Mouse (Mus musculus) brown adipose tissue, adult 24 weeks (tissue): ENCODE measurements around the gene Blmh. TPM values are rescaled to one million over a fixed set of nuclear protein-coding genes. Genes with fewer than 3 reads are reported as not detected.

Experiments used
- H3K27ac ChIP-seq: fragments of 200-500 bp; replicated peaks from 2 replicates; pipeline ENCODE4 v1.5.1; 2012; ENCODE audit warnings: low read depth, mild to moderate bottlenecking, low read length
- H3K4me1 ChIP-seq: fragments of 200-500 bp; 2 replicates; pipeline ENCODE4 v1.6.1; 2012; ENCODE audit warnings: low read length, mixed read lengths; ENCODE audit not compliant: control insufficient read depth, insufficient read depth, insufficient read length
- H3K4me3 ChIP-seq: fragments of 200-500 bp; 2 replicates; pipeline ENCODE4 v1.5.1; 2012; ENCODE audit warnings: low read depth, mild to moderate bottlenecking, low read length, moderate library complexity; ENCODE audit not compliant: insufficient read depth
- polyA plus RNA-seq: library from polyadenylated mRNA; stranded (reverse); fragments of >200 nt; gene quantifications from 2 replicates; pipeline ENCODE4 v1.2.4, GENCODE M21; 2012; ENCODE audit not compliant: missing spikeins, insufficient read depth, insufficient read length

The Blmh gene
- polyA plus RNA-seq, 1 experiment = 32.1 TPM

DNA sequence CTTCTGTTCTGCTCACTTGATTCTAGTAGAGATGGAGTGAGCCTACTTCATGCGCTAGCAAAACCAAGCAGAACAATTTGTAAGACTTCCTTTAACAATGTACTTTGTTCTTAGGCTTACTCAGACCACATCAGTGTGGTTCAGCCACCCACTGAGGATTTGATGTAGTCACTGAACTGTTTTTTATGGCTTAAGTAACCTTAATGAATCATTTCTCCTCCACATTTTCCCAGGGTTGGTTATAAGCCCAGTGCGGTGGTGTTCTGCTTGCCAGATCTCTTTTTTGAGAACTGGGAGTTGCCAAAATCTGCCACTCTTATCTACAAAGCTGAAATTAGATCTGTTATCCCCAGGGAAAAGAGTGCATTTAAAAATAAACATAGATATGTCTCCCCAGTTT is 28.9 kb downstream of the Blmh start:
- Histone ChIP-seq H3K4me3 (no peak overlapping the region), H3K27ac (no peak overlapping the region), H3K4me1 (0 out of 2 replicates have a peak, but pooled peaks cover 2% of the 10 kb centered on the region)

DNA sequence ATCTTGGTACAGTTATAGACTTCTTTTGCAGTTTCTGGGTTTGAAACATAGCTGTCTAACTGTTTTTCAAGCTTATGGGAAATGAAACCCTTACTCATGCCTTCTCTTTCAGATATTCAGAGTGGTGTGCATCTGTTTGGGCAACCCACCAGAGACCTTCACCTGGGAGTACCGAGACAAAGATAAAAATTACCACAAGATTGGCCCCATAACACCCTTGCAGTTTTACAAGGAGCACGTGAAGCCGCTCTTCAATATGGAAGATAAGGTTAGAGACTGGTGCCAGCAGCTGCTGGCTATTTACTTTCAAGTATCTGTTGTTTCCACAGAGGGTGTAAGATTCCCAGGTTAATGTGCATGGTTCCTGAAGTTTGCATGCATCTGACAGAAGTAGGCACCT is 41.1 kb downstream of the Blmh start:
- Histone ChIP-seq H3K4me3 (no peak overlapping the region), H3K4me1 (no peaks in the 10 kb centered on the region), H3K27ac (no peak overlapping the region)

- Histone ChIP-seq H3K27ac (no peak overlapping the region), H3K4me3 (no peak overlapping the region), H3K4me1 (no peaks in the 10 kb centered on the region; the same call in 1 of the 2 replicates)
Measured at GRCm38 (mm10) chr11:76970328-76970727, 45.7 kb downstream of the Blmh start.

GRCm38 (mm10) chr11:76974680-76975319 is 50.2 kb downstream of the Blmh start:
- H3K27ac ChIP-seq = no peak overlapping the region
- no peaks in the 10 kb centered on the region; the same call in 1 of the 2 replicates for H3K4me1 ChIP-seq
- H3K4me3 ChIP-seq = no peak overlapping the region

- no peak overlapping the region for H3K4me3 ChIP-seq
- H3K4me1 ChIP-seq = no peaks in the 10 kb centered on the region
- no peak overlapping the region for H3K27ac ChIP-seq
Measured at GRCm38 (mm10) chr11:76981570-76982141, 57.0 kb downstream of the Blmh start.

GRCm38 (mm10) chr11:76982415-76982814 is 57.8 kb downstream of the Blmh start:
- no peak overlapping the region for H3K4me3 ChIP-seq
- H3K27ac ChIP-seq = no peak overlapping the region
- H3K4me1 ChIP-seq = no peaks in the 10 kb centered on the region

- no peaks in the 10 kb centered on the region for H3K4me1 ChIP-seq
- H3K27ac ChIP-seq = no peak overlapping the region
- H3K4me3 ChIP-seq = no peak overlapping the region
Measured at GRCm38 (mm10) chr11:76983641-76984040, 59.0 kb downstream of the Blmh start.

DNA sequence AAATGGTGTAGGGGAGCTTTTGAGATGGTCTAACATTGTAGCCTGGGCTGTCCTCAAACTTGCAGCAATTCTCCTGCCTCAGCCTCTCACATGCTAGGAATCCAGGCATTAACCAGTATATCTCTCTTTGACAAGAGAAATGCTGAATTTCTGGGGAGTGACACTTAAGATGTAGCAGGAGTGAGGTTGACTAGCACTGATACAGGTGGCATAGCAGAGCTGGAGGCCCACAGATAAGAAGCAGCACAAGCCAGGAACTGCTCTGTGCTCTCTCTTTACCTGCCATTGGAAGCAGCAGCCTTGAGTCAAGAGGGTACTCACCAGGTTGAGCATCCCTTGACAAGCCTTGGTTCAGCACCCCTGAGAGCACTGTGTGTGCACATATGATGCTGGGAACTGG is 59.6 kb downstream of the Blmh start:
- H3K27ac ChIP-seq = no peak overlapping the region
- no peaks in the 10 kb centered on the region for H3K4me1 ChIP-seq

GRCm38 (mm10) chr11:76990839-76991238 is 66.2 kb downstream of the Blmh start:
- H3K4me1 ChIP-seq = no peaks in the 10 kb centered on the region
- H3K27ac ChIP-seq = no peak overlapping the region
- no peak overlapping the region for H3K4me3 ChIP-seq

More for the DNA sequence above, 59.6 kb downstream of the Blmh start:
- H3K4me3 ChIP-seq = no peak overlapping the region

DNA sequence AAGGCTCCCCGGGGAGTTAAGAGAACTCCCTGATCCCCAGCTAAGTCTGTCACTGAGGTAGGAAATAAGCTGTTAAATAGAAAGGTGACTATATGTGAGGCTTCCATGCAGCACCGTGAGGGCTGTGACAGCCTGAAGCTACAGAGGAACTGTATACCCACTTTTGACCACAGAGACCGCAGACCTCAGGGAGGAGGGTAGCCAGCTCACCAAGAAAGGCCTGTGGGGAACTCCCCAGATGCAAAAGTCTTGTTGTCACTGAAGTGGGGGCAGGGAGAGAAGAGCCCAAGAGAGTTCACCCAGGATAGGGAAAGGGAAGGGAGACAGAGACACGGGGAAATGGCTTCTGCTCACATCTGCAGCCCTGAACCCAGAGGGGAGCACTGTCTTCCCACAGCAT is 68.3 kb downstream of the Blmh start:
- Histone ChIP-seq H3K4me3 (no peak overlapping the region), H3K27ac (no peak overlapping the region), H3K4me1 (no peaks in the 10 kb centered on the region)

DNA sequence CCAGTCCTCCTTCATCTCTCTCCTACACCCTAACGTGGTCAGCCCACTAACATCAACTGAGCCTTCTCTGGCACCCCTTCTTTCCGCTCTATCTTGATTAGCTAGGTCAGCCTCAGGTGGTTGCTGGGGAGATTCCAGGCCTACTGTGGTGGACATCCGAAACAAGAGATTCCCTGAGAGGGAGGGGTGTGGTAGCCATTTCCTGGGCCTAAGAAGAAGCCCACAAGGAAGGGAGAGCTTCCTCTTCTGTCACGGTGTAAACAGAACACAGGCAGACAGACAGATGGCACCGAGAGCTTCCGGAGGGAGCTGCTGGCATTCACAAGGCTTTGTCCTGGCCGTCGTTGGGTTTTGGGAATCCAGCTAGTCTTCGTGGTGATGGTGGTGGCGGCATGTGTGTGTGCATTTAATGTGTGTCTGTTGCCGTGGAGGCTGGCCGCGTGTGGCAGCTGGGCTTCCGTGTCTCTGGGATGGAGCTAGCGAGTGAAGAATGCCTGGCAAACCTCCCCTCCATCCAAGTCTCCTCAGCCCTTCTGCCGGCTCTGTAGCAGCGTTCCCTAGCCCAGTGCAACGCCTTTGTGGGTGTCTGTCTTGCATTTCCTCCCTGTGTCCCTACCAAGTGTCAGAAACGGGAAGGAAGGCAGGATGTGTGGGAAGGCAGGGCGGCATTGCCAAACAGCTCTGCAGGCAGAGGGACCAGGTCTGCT is 71.5 kb downstream of the Blmh start:
- Histone ChIP-seq H3K4me1 (no peaks in the 10 kb centered on the region), H3K4me3 (no peak overlapping the region), H3K27ac (no peak overlapping the region)

- H3K27ac ChIP-seq = no peak overlapping the region
- H3K4me1 ChIP-seq = no peaks in the 10 kb centered on the region
- peak overlapping the region; percentile 42 for H3K4me3 ChIP-seq
Measured at GRCm38 (mm10) chr11:76997305-76997704, 72.7 kb downstream of the Blmh start.

GRCm38 (mm10) chr11:76997916-76998704 is 73.5 kb downstream of the Blmh start, which contains the start of gene Slc6a4:
TSS of gene Slc6a4 (plus strand) at chr11:76998603.
- peak within 1 kb of the TSS; percentile 42 for H3K4me3 ChIP-seq
- H3K27ac ChIP-seq = no peak within 1 kb of the TSS
- H3K4me1 ChIP-seq = no peaks in the 10 kb centered on the region

GRCm38 (mm10) chr11:76998705-76999226 is 74.2 kb downstream of the Blmh start:
- H3K4me1 ChIP-seq = no peaks in the 10 kb centered on the region
- H3K27ac ChIP-seq = no peak overlapping the region
- peak overlapping the region; percentile 23 for H3K4me3 ChIP-seq

GRCm38 (mm10) chr11:77000741-77001140 is 76.1 kb downstream of the Blmh start:
- no peaks in the 10 kb centered on the region for H3K4me1 ChIP-seq
- no peak overlapping the region for H3K4me3 ChIP-seq
- no peak overlapping the region for H3K27ac ChIP-seq
